Mouse (Mus musculus) liver, adult 2 months (tissue): Measurements from ENCODE around the gene Lrp3. TPM values are rescaled to one million over a fixed set of nuclear protein-coding genes. Genes with fewer than 3 reads are reported as not detected.
"Not testable (repeated sequence)": the region's sequence is repeated elsewhere in the genome, so short reads cannot be mapped to it uniquely, and the experiment has no call there.

ENCODE experiments used
- DNase-seq: peaks from one replicate; pipeline ENCODE4 v3.0.0-alpha.2; 2011; ENCODE audit warnings: low read depth, low spot score; ENCODE audit errors: extremely low read depth
- H3K27ac ChIP-seq: fragments of 200-500 bp; replicated peaks from 2 replicates; pipeline ENCODE4 v1.5.1; 2012; ENCODE audit warnings: low read depth, mild to moderate bottlenecking, control low read depth, inconsistent platforms, low read length; ENCODE audit not compliant: insufficient read depth
- H3K27me3 ChIP-seq: fragments of 200-500 bp; 2 replicates; pipeline ENCODE4 v1.6.1; 2012; ENCODE audit warnings: mild to moderate bottlenecking, moderate library complexity, low read length, inconsistent platforms; ENCODE audit not compliant: control insufficient read depth, insufficient read depth
- H3K36me3 ChIP-seq: fragments of 200-500 bp; 2 replicates; pipeline ENCODE4 v1.6.1; 2012; ENCODE audit warnings: low read length, inconsistent platforms; ENCODE audit not compliant: control insufficient read depth, insufficient read depth
- H3K4me1 ChIP-seq: fragments of 200-500 bp; 2 replicates; pipeline ENCODE4 v1.6.1; 2011; ENCODE audit warnings: low read length; ENCODE audit not compliant: control insufficient read depth, insufficient read depth
- H3K4me3 ChIP-seq: fragments of 200-500 bp; 2 replicates; pipeline ENCODE4 v1.5.1; 2011; ENCODE audit warnings: low read depth, mild to moderate bottlenecking, control low read depth, low read length, moderate library complexity; ENCODE audit not compliant: insufficient read depth
- H3K79me2 ChIP-seq: fragments of 200-500 bp; 2 replicates; pipeline ENCODE4 v1.6.1; 2012; ENCODE audit warnings: inconsistent platforms, mild to moderate bottlenecking, low read length, moderate library complexity; ENCODE audit not compliant: control insufficient read depth, insufficient read depth
- H3K9ac ChIP-seq: fragments of 200-500 bp; 2 replicates; pipeline ENCODE4 v1.6.1; 2012; ENCODE audit warnings: low read depth, mild to moderate bottlenecking, control low read depth, inconsistent platforms, low read length
- CTCF ChIP-seq: fragments of 200-500 bp; IDR thresholded peaks from 2 replicates; pipeline ENCODE4 v1.5.1; 2011; ENCODE audit warnings: low read depth, low read length, control low read depth
- POLR2A ChIP-seq: fragments of 200-500 bp; IDR thresholded peaks from 2 replicates; pipeline ENCODE4 v1.6.1; 2011; ENCODE audit warnings: low read length, control low read depth; ENCODE audit not compliant: insufficient read depth; ENCODE audit errors: extremely low read depth
- WGBS: fragments of 180-500 bp; shearing (Covaris S2); methylation state at CpG from one replicate; pipeline ENCODE4 v1.1.7; 2018; 5-methylcytosine and 5-hydroxymethylcytosine counted together
- polyA plus RNA-seq: library from polyadenylated mRNA; depleted of rRNA; stranded (reverse); fragments of >200 nt; gene quantifications from 2 replicates; pipeline ENCODE4 v1.2.3, GENCODE M21; 2012
- total RNA-seq: library from RNA; depleted of rRNA; stranded (reverse); fragments of >200 nt; gene quantifications from 2 replicates; pipeline ENCODE4 v1.2.3, GENCODE M21; 2014

Gene Lrp3
- total and polyA plus RNA-seq, 2 experiments: 6.1 to 15.2 TPM

- peak; percentile 32 for DNase-seq
- Histone ChIP-seq H3K27ac (no peak overlapping the region), H3K4me3 (no peak overlapping the region), H3K79me2 (no peaks in the 10 kb centered on the region), H3K9ac (no peak overlapping the region), H3K4me1 (0 out of 2 replicates have a peak, but pooled peaks cover 1% of the 10 kb centered on the region), H3K27me3 (no peaks in the 10 kb centered on the region), H3K36me3 (no peaks in the 10 kb centered on the region)
- TF ChIP-seq CTCF (peak; percentile 57), POLR2A (no peak)
- 12% methylated on average over 13 of the region's 13 CpGs for whole genome bisulfite sequencing
Observed at GRCm38 (mm10) chr7:35252041-35252558, 36.8 kb upstream of the Lrp3 start.

GRCm38 (mm10) chr7:35237935-35238334 lies 22.6 kb upstream of the Lrp3 start:
- not testable (repeated sequence) for H3K4me1 ChIP-seq, H3K4me3 ChIP-seq, DNase-seq, H3K36me3 ChIP-seq, H3K27me3 ChIP-seq, H3K9ac ChIP-seq, H3K79me2 ChIP-seq, H3K27ac ChIP-seq
- 76% methylated on average over 3 of the region's 3 CpGs for WGBS

- Histone ChIP-seq H3K4me1 (no peaks in the 10 kb centered on the region; the same call in 1 of the 2 replicates), H3K27me3 (no peaks in the 10 kb centered on the region), H3K79me2 (no peaks in the 10 kb centered on the region), H3K4me3 (peak overlapping the region; percentile 33; the same call in 1 of the 2 replicates), H3K9ac (0 out of 2 replicates have a peak overlapping the region, but pooled peaks have one; percentile 23), H3K36me3 (no peaks in the 10 kb centered on the region), H3K27ac (0 out of 2 replicates have a peak overlapping the region, but pooled peaks have one; percentile 24)
- TF ChIP-seq POLR2A: no peak
- no peak for TF ChIP-seq CTCF
- WGBS: 24% methylated on average over 9 of the region's 9 CpGs
- DNase-seq: peak; percentile 41
Observed at GRCm38 (mm10) chr7:35235308-35235707, 20.0 kb upstream of the Lrp3 start.

GRCm38 (mm10) chr7:35234361-35235245 lies 19.3 kb upstream of the Lrp3 start:
- H3K79me2 ChIP-seq: no peaks in the 10 kb centered on the region
- H3K27me3 ChIP-seq: no peaks in the 10 kb centered on the region
- H3K36me3 ChIP-seq: no peaks in the 10 kb centered on the region
- peak overlapping the region; percentile 64 for H3K4me3 ChIP-seq
- H3K9ac ChIP-seq: peak overlapping the region; percentile 69
- peak; percentile 86 for DNase-seq
- under 1% methylated on average over 45 of the region's 45 CpGs for WGBS
- TF ChIP-seq POLR2A: no peak
- TF ChIP-seq CTCF: no peak
- H3K27ac ChIP-seq: peak overlapping the region; percentile 82
- H3K4me1 ChIP-seq: no peaks in the 10 kb centered on the region; the same call in 1 of the 2 replicates

GRCm38 (mm10) chr7:35233861-35234260 lies 18.6 kb upstream of the Lrp3 start:
- Histone ChIP-seq H3K9ac (no peak overlapping the region; the same call in 1 of the 2 replicates), H3K27ac (no peak overlapping the region), H3K27me3 (no peaks in the 10 kb centered on the region), H3K79me2 (no peaks in the 10 kb centered on the region), H3K4me1 (no peaks in the 10 kb centered on the region; the same call in 1 of the 2 replicates), H3K4me3 (no peak overlapping the region), H3K36me3 (no peaks in the 10 kb centered on the region)
- no peak for DNase-seq
- 78% methylated on average over 12 of the region's 12 CpGs for WGBS
- TF ChIP-seq POLR2A (no peak), CTCF (no peak)
